Comparison of ENCODE assay signal across 17 mouse cellular contexts in the genomic region with DNA sequence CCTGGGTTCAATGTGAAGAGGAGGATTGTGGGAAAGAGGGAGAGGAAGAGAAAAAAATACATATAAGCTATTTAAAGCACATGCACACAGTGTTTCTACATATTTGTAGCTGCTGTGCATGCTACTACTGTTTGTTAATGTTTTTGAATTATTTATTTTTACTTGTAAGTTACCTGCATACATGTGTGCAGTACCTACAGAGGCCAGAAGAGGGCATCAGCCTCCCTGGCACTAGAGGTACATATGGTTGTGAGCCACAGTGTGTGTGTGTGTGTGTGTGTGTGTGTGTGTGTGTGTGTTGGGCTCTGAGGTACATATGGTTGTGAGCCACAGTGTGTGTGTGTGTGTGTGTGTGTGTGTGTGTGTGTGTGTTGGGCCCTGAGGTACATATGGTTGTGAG. TPM values are rescaled to one million over a fixed set of nuclear protein-coding genes. Genes with fewer than 3 reads are reported as not detected.
A peak's percentile ranks its signal among the peaks of the same experiment; 100 is the strongest.
DNase-seq lines count a peak whose midpoint lies in the region; ATAC-seq and TF ChIP-seq lines count a peak whose summit lies in the region.
"Not testable (repeated sequence)": the region's sequence is repeated elsewhere in the genome, so short reads cannot be mapped to it uniquely, and the experiment has no call there.
"Had no signal": no experiment of that assay in that cellular context is flagged by ENCODE, and none has a peak within 500 bp of the region (broad histone marks: within the 10 kb centered on the region; RNA-seq: fewer than 3 reads in every experiment).

No protein-coding gene starts in this region.

- not testable (repeated sequence) for H3K27ac ChIP-seq in CH12.LX (ENCODE audit: insufficient read depth, low read depth); cortical plate, adult 2 months (ENCODE audit: insufficient read depth, low read length); heart, postnatal 0 days (ENCODE audit: low read depth); layer of hippocampus, adult 2 months

- not testable (repeated sequence) for TF ChIP-seq POLR2A in CH12.LX (IDR thresholded peaks at IDR 0.05; ENCODE audit: low read depth, low read length); cortical plate, adult 2 months (IDR thresholded peaks at IDR 0.05; ENCODE audit: extremely low read depth, insufficient read depth, low read length)

- not testable (repeated sequence) for TF ChIP-seq EP300 in CH12.LX (IDR thresholded peaks at IDR 0.05; ENCODE audit: low read length); heart, postnatal 0 days (IDR thresholded peaks at IDR 0.05; ENCODE audit: low read depth)

- H3K9ac ChIP-seq in CH12.LX (ENCODE audit: insufficient read depth, low read depth); heart, postnatal 0 days (replicated peaks; ENCODE audit: low read depth, low read length): not testable (repeated sequence)

- H3K4me2 ChIP-seq in CH12.LX (ENCODE audit: insufficient read depth, low read depth, poor library complexity, severe bottlenecking); heart, postnatal 0 days (ENCODE audit: low read depth, low read length): not testable (repeated sequence)

- not testable (repeated sequence) for H3K27me3 ChIP-seq in CH12.LX (replicated peaks); heart, postnatal 0 days (ENCODE audit: control insufficient read depth, insufficient read depth, low read length)

- not testable (repeated sequence) for H3K79me2 ChIP-seq in CH12.LX (replicated peaks; ENCODE audit: control insufficient read depth, extremely low read depth, insufficient read depth, poor library complexity, severe bottlenecking)

- in situ Hi-C loops in CH12.LX (cut with MboI; ENCODE audit: low pct_ligation_motif_present, low pct_unique_long_range_greater_than_20kb, low sequenced_read_pairs) = not testable (repeated sequence)

- not testable (repeated sequence) for H3K4me3 ChIP-seq in CH12.LX (replicated peaks in 1 of 3; ENCODE audit: low read depth in 2 of 3, low read length in 2 of 3, poor library complexity in 1 of 3); cortical plate, adult 2 months (ENCODE audit: insufficient read depth, low read length); heart, postnatal 0 days (ENCODE audit: low read depth, low read length); layer of hippocampus, adult 2 months

- ATAC-seq in heart, postnatal 0 days (ENCODE audit: insufficient read depth, low read depth) = not testable (repeated sequence)

- not testable (repeated sequence) for H3K9me3 ChIP-seq in CH12.LX (replicated peaks; ENCODE audit: low read length); heart, postnatal 0 days (replicated peaks; ENCODE audit: control insufficient read depth, low read length)

- dilution Hi-C loops in CH12.LX (cut with MboI; ENCODE audit: extremely low pct_ligation_motif_present, extremely low pct_unique_long_range_greater_than_20kb, low sequenced_read_pairs) = not testable (repeated sequence)

- not testable (repeated sequence) for H3K4me1 ChIP-seq in CH12.LX (ENCODE audit: control insufficient read depth in 1 of 2, insufficient read depth in 2 of 2); cortical plate, adult 2 months (ENCODE audit: control insufficient read depth, insufficient read depth, low read length); heart, postnatal 0 days (ENCODE audit: control insufficient read depth, insufficient read depth)

- TF ChIP-seq CTCF in CH12.LX (conservative IDR thresholded peaks at IDR 0.05 in 1 of 2, IDR thresholded peaks at IDR 0.05 in 1 of 2; ENCODE audit: low read depth in 2 of 2, low read length in 2 of 2) = peak in 1 of 2 experiments; percentile 48; a peak in 2 of 4 replicates
- TF ChIP-seq CTCF in cortical plate, adult 2 months (IDR thresholded peaks at IDR 0.05; ENCODE audit: extremely low read depth, insufficient read depth, low read length) = 0 out of 2 replicates have a peak, but pooled peaks have one; percentile 8
- TF ChIP-seq CTCF in heart, postnatal 0 days (IDR thresholded peaks at IDR 0.05; ENCODE audit: low read depth) = peak; percentile 44
- TF ChIP-seq CTCF in layer of hippocampus, adult 2 months (conservative IDR thresholded peaks at IDR 0.05) = peak; percentile 44

- peak; percentile 35 for DNase-seq in CH12.LX (ENCODE audit: extremely low read depth)
- DNase-seq in ZHBTc4 (ENCODE audit: low read depth, low spot score) = peak; percentile 78
- DNase-seq in heart, postnatal 0 days (ENCODE audit: low spot score); layer of hippocampus, adult 2 months (ENCODE audit: low spot score in 2 of 2): not testable (repeated sequence)
- DNase-seq in lung, postnatal 36 days = peak; percentile 54
- peak; percentile 17 for DNase-seq in spleen, adult 12 weeks (ENCODE audit: low spot score)
- DNase-seq in thymus, postnatal 4 days = peak; percentile 68

- not testable (repeated sequence) for H3K36me3 ChIP-seq in CH12.LX (replicated peaks in 1 of 2; ENCODE audit: control insufficient read depth in 1 of 2, insufficient read depth in 1 of 2, low read length in 1 of 2); heart, postnatal 0 days (replicated peaks; ENCODE audit: control insufficient read depth, insufficient read depth, low read length)

- TF ChIP-seq RAD21 in CH12.LX (IDR thresholded peaks at IDR 0.05; ENCODE audit: low read depth, low read length) = peak; percentile 26

TF ChIP-seq in CH12.LX, 34 proteins besides CTCF, POLR2A, EP300 and RAD21:
- peak; percentile 35; the same call in 1 of the 2 replicates for TF ChIP-seq SMC3 (IDR thresholded peaks at IDR 0.05; ENCODE audit: low read depth, low read length)

RNA-seq across cellular contexts. Expression of a gene that starts 36.7 kb away (rescaled TPM):
- not detected in 2 replicates for total RNA-seq in CH12.LX (2012; rRNA removed)
- total RNA-seq in CH12.LX (2014; rRNA removed) = not detected in 2 replicates
- polyA plus RNA-seq in CH12.LX (2012; ENCODE audit: insufficient read length, low read depth) = not detected in 2 replicates
- not detected in 2 replicates for polyA plus RNA-seq in cortical plate, adult 2 months (2012; rRNA removed)
- total RNA-seq in heart, postnatal 0 days (2014; rRNA removed; ENCODE audit: low replicate concordance) = not detected in 2 replicates
- not detected in 2 replicates for polyA plus RNA-seq in heart, postnatal 0 days (2015; fragmentation: Nextera tagmentation; extraction: Ambion mirVana)
- not detected for total RNA-seq in layer of hippocampus, adult 2 months (2021)
- total RNA-seq: adrenal gland, postnatal 4 days; heart, postnatal 10 days; left cerebral cortex, adult 8-10 months had no signal
- polyA plus RNA-seq: erythroblast, embryonic 14.5 days; frontal cortex, adult 2 months; intestine, embryonic 14.5 days; large intestine, adult 2 months; liver, embryonic 12.5 days; spleen, adult 2 months had no signal
